Mouse (Mus musculus): ENCODE results near the gene Supt7l. TPM values are rescaled to one million over a fixed set of nuclear protein-coding genes. Genes with fewer than 3 reads are reported as not detected.
"Not testable (repeated sequence)": the region's sequence is repeated elsewhere in the genome, so short reads cannot be mapped to it uniquely, and the experiment has no call there.

Gene Supt7l
- 10 to 100 TPM; 16.5 to 16.6 TPM for total RNA-seq (2021)
- long read RNA-seq, transcript Supt7l-201 (5 exons, 2,693 nt) = major isoform, 14 of 21 reads
- long read RNA-seq, partial matches to known transcripts = 2 of 21 reads
- long read RNA-seq, other reads (novel, unspliced or antisense) = 1 of 21 reads

DNA sequence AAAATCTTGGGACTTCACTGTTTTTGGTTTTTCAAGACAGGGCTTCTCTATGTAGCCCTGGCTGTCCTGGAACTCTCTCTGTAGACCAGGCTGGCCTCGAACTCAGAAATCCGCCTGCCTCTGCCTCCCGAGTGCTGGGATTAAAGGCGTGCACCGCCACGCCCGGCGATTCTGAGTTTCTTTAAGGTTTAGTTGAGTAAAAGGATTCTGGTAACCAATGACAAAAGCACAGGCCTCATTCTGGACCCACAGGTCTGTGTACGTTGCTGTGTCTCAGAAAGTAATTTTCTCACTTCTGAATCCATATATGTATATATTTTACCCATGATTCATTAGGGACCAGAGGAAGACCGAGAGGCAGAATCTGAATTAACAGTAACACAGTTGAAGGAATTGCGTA is at the start of gene Supt7l:
TSS of gene Supt7l (minus strand) at position 101 of the 400 bp plus-strand sequence.
- DNase-seq (ENCODE audit: low spot score in 2 of 2) = not testable (repeated sequence)

- no peak for DNase-seq (ENCODE audit: low spot score in 2 of 2)
Observed at GRCm38 (mm10) chr5:31576539-31576975, 49.0 kb upstream of the Supt7l start.

- DNase-seq (ENCODE audit: low spot score in 2 of 2) = no peak
Observed at GRCm38 (mm10) chr5:31573722-31574121, 46.1 kb upstream of the Supt7l start.

DNA sequence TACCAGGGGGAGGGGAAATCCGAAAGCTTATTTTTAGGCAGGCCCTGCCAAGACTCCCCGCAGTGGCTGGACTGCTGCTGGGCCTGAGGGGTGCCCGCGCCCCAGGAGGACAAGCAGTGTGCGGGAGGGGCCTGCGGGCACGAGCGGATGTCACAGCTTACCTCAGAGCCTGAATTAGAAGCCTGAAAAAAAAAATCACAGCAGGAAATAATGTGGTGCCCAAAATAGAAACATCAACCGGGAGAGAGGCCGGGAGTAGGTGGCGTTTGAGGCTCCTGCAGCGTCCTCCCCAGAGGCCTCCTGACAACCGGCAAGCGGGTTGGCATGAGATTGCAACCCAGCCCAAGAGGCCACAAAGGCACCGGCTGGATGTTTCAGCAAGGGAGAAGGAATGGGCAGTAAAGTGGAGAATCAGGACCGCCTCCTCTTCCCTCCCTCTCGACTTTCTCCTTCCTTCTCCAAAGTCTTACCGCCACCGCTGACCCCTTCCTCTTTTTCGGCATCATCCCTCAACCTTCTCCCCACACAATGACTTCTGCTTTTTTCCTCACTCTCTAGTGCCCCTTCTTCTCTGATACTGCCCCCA is 43.5 kb upstream of the Supt7l start:
- peak; percentile 12 to 32 for DNase-seq (ENCODE audit: low spot score in 2 of 2)

- no peak for DNase-seq (ENCODE audit: low spot score in 2 of 2)
Observed at GRCm38 (mm10) chr5:31567951-31568657, 40.5 kb upstream of the Supt7l start.

- no peak for DNase-seq (ENCODE audit: low spot score in 2 of 2)
Observed at GRCm38 (mm10) chr5:31566457-31566856, 38.9 kb upstream of the Supt7l start.

DNA sequence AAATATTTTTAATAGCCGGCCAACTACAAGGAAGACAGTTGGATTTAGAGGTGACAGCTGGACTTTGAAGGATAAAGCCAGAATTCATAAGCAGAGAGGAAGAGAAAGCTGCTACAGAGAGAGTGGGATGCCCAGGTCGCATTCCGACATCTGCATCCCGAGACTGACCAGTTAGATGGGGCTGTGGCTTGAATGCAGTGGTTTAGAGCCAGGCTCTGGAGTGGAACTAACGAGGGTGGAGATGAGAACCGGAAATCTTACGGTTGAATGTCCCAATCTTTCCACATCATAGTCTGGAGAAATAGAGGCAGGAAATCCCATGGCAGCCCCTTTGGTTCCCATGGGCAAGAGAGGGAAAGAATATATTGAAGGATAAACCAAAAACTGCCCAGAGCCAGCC is 38.4 kb upstream of the Supt7l start:
- no peak for DNase-seq (ENCODE audit: low spot score in 2 of 2)

DNA sequence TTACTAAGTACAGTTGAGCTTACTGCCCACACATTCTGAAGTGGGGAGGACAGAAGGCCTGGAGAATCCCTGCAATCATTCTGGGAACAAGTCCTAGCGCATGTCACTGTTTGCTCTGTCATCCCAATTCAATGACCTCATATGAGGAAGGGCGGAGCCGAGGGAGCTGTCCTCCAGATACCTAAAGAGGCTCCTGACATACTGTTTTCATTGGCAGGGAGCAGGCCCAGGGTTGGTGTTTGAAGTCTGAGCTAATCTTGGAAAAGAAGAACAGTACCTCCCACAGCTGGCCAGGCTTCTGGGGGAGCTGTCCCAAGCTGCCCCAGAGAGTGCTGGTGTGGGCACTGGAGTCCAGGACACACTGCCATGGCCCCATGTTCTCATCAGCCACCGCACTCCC is 37.4 kb upstream of the Supt7l start:
- no peak for DNase-seq (ENCODE audit: low spot score in 2 of 2)

DNA sequence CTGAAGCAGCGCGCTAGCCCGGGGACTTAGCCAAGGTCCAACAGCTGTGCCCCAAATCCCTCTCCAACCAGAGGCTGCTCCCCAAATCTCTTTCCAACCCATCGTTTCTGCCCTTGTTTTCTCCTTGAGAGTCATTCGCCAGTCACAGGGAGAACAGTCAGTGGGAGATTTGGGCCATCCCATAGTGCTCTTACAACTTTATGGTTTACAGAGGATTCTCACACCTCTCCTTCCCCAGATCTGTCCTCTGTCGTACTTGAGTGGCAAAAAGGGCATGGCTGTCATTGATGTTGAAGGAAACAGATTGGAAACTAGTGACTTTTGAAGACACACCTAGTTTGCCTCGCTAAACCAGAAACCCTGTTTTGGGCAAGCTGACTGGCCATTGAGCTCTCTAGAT is 36.3 kb upstream of the Supt7l start:
- DNase-seq (ENCODE audit: low spot score in 2 of 2) = no peak

GRCm38 (mm10) chr5:31563496-31563895 is 35.9 kb upstream of the Supt7l start:
- DNase-seq (ENCODE audit: low spot score in 2 of 2) = peak; percentile 79 to 81

DNA sequence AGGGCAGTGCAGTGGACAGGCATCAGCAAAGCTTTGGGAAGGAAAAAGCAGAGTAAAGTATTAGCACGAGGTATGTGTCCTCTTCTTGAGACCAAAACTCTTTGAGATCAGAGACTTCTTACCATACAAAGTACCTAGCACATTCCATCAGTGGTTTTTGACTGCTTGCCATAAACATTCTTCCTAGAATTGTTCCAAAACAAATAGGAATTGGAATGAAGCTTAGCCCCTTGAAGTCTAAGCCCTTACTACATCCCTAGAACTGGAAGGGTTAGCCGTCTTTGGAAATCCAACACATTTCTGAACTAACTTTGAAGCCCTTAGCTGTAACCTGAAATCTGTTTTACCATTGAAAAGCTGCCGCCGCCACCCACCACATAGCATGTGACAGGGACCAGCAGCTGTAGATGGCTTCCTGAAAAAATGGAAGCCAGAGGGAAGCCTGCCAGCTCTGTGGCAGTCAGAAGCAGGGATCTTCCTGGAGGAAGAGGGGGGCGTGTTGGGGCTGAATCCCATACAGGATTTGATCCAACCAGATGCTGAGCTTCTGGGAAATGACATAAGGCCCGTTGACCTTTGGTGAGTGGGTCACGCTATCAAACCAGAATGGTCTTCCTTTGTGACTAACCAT is 34.5 kb upstream of the Supt7l start:
- DNase-seq (ENCODE audit: low spot score in 2 of 2) = peak; percentile 59 to 71

DNA sequence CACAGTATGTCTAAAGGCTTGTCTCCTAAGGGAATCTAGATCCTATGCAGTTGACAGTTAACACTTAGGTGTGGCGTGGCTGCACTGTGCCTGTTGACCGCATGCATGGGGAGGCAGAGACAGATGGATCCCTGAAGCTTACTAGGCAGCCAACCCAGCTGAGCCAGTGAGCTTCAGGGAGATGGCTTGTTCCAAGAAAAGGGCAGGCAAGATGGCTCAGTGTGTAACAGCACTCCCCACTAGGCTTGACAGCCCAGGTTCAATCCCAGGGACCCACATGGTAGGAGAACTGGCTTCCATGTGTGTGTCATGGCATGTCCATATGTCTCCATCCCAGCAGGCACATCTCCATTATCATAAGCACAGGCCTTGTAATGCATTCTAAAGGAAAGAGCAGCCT is 32.7 kb upstream of the Supt7l start:
- DNase-seq (ENCODE audit: low spot score in 2 of 2) = no peak

GRCm38 (mm10) chr5:31559401-31559800 is 31.8 kb upstream of the Supt7l start:
- DNase-seq (ENCODE audit: low spot score in 2 of 2) = no peak

DNA sequence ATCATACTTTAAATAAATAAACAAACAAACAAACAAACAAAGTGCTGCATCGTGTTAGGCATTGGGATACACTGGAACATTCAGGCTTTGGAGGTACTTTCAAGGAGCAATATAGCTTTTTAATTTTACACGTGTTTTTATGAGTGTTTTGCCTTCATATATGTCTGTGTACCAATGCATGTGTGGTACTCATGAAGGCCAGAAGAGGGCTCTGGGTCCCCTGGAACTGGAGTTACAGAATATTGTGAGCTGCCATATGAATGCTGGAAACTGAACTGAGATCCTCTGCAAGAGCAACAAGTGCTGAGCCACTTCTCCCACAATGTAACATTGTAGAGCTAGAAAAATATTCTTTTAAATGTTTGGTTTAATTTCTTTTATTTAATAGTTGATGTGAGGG is 7.6 kb upstream of the Supt7l start:
- DNase-seq (ENCODE audit: low spot score in 2 of 2) = no peak

GRCm38 (mm10) chr5:31528560-31528959 is 953 bp upstream of the Supt7l start:
- DNase-seq (ENCODE audit: low spot score in 2 of 2) = no peak

GRCm38 (mm10) chr5:31527117-31527680 is 408 bp downstream of the Supt7l start:
- DNase-seq (ENCODE audit: low spot score in 2 of 2) = peak in 1 of 2 experiments; percentile 5

DNA sequence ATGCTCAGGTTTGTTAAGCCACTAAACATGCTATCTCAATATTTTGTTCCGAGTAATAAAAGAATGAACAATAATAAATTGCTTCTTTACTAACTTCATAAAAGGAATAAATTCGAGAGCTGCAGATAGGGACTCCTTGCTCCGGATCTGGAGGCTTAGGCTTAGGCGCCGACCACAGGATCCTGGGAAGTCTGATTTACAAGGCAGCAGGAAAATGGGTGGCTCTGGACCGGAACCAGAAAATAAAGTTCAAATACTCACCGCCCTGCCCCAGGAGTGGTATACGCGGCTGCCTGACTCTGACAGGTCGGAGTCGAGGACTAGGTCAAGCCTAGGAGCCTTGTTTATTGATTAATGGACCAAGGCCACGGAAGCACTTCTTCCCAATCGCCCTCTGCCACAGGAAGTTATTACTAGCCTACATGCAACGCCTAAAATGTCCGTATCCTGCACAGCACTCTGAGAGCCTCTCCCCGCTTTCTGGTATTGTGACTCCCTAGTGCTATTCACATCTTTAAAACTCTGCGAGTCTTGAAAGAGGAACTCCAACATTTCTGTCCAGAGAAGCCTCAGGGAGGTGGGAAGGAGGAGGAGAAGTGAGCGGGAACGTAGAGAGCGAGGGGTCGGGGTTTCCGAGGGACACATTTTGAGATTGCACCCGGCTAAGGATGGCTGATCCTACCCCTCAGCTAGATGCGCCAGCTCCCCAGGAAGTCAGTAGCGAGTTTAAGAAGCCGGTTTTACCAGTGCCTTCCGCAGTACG is 1.1 kb downstream of the Supt7l start, which contains the start of gene Slc4a1ap:
TSS of gene Slc4a1ap (plus strand) at position 642 of the 763 bp plus-strand sequence.
- peak; percentile 83 to 88 for DNase-seq (ENCODE audit: low spot score in 2 of 2)

GRCm38 (mm10) chr5:31520556-31520955 is 7.1 kb downstream of the Supt7l start:
- no peak for DNase-seq (ENCODE audit: low spot score in 2 of 2)

GRCm38 (mm10) chr5:31512481-31512880 is 15.1 kb downstream of the Supt7l start:
- DNase-seq (ENCODE audit: low spot score in 2 of 2) = no peak

DNA sequence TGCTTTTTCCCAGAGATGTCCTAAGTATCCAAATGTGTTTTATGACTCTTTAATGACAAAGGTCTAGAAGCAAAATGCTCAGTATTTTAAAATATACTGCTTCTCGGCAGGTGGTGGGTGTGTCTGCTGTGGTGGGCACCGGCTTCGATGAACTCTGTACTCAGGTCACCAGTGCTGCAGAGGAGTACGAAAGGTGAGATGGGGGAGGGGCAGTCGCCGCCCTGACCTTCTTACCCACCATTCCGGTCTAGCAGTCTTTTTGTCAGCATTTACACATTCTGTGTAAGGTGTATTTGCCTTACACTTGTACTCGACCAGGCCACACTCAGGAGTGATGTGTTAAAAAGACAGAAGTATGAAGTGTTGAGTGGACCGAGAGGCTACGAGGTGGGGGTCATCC is 22.8 kb downstream of the Supt7l start:
- no peak for DNase-seq (ENCODE audit: low spot score in 2 of 2)
